Mouse (Mus musculus): ENCODE data around the gene Scaf4. TPM values are rescaled to one million over a fixed set of nuclear protein-coding genes. Genes with fewer than 3 reads are reported as not detected.
"Not testable (repeated sequence)": the region's sequence is repeated elsewhere in the genome, so short reads cannot be mapped to it uniquely, and the experiment has no call there.

Scaf4 gene
- total RNA-seq, 2 experiments from 2014 or later: 31.7 to 36.7 TPM

GRCm38 (mm10) chr16:90297479-90298425 lies 13.4 kb upstream of the Scaf4 start:
- DNase-seq (ENCODE audit: low spot score in 2 of 2): no peak

- DNase-seq (ENCODE audit: low spot score in 2 of 2): no peak
Observed at GRCm38 (mm10) chr16:90291675-90292074, 7.4 kb upstream of the Scaf4 start.

GRCm38 (mm10) chr16:90290962-90291361 lies 6.7 kb upstream of the Scaf4 start:
- DNase-seq (ENCODE audit: low spot score in 2 of 2): no peak

- no peak for DNase-seq (ENCODE audit: low spot score in 2 of 2)
Observed at GRCm38 (mm10) chr16:90284916-90285315, 613 bp upstream of the Scaf4 start.

- peak; percentile 27 to 47 for DNase-seq (ENCODE audit: low spot score in 2 of 2)
Observed at GRCm38 (mm10) chr16:90283266-90283904, 918 bp downstream of the Scaf4 start.

- no peak for DNase-seq (ENCODE audit: low spot score in 2 of 2)
Observed at GRCm38 (mm10) chr16:90282620-90283265, 1.6 kb downstream of the Scaf4 start.

- DNase-seq (ENCODE audit: low spot score in 2 of 2): no peak
Observed at GRCm38 (mm10) chr16:90281406-90281805, 2.9 kb downstream of the Scaf4 start.

GRCm38 (mm10) chr16:90280989-90281388 lies 3.3 kb downstream of the Scaf4 start:
- no peak for DNase-seq (ENCODE audit: low spot score in 2 of 2)

- no peak for DNase-seq (ENCODE audit: low spot score in 2 of 2)
Observed at GRCm38 (mm10) chr16:90280515-90280914, 3.8 kb downstream of the Scaf4 start.

- DNase-seq (ENCODE audit: low spot score in 2 of 2): no peak
Observed at GRCm38 (mm10) chr16:90279058-90279457, 5.2 kb downstream of the Scaf4 start.

GRCm38 (mm10) chr16:90275521-90275920 lies 8.8 kb downstream of the Scaf4 start:
- no peak for DNase-seq (ENCODE audit: low spot score in 2 of 2)

GRCm38 (mm10) chr16:90266581-90266980 lies 17.7 kb downstream of the Scaf4 start:
- DNase-seq (ENCODE audit: low spot score in 2 of 2): no peak

- DNase-seq (ENCODE audit: low spot score in 2 of 2): no peak
Observed at GRCm38 (mm10) chr16:90265106-90265505, 19.2 kb downstream of the Scaf4 start.

- no peak for DNase-seq (ENCODE audit: low spot score in 2 of 2)
Observed at GRCm38 (mm10) chr16:90264021-90264420, 20.3 kb downstream of the Scaf4 start.

- no peak for DNase-seq (ENCODE audit: low spot score in 2 of 2)
Observed at GRCm38 (mm10) chr16:90261791-90262190, 22.5 kb downstream of the Scaf4 start.

GRCm38 (mm10) chr16:90260097-90260496 lies 24.2 kb downstream of the Scaf4 start:
- DNase-seq (ENCODE audit: low spot score in 2 of 2): no peak

GRCm38 (mm10) chr16:90259623-90260022 lies 24.7 kb downstream of the Scaf4 start:
- no peak for DNase-seq (ENCODE audit: low spot score in 2 of 2)

GRCm38 (mm10) chr16:90258950-90259349 lies 25.4 kb downstream of the Scaf4 start:
- no peak for DNase-seq (ENCODE audit: low spot score in 2 of 2)

GRCm38 (mm10) chr16:90252521-90252920 lies 31.8 kb downstream of the Scaf4 start:
- DNase-seq (ENCODE audit: low spot score in 2 of 2): no peak

- DNase-seq (ENCODE audit: low spot score in 2 of 2): not testable (repeated sequence)
Observed at GRCm38 (mm10) chr16:90251256-90251655, 33.0 kb downstream of the Scaf4 start.

GRCm38 (mm10) chr16:90250099-90250498 lies 34.2 kb downstream of the Scaf4 start:
- DNase-seq (ENCODE audit: low spot score in 2 of 2): no peak
